Mouse (Mus musculus): ENCODE results near the gene Nudt6. TPM values are rescaled to one million over a fixed set of nuclear protein-coding genes. Genes with fewer than 3 reads are reported as not detected.

Nudt6 gene
- polyA plus RNA-seq, 1 experiment = 5.0 TPM

GRCm38 (mm10) chr3:37370407-37370806 lies 49.6 kb downstream of the Nudt6 start:
- H3K4me1 ChIP-seq (ENCODE audit: control insufficient read depth, insufficient read depth, low read length) = peaks cover 14% of the 10 kb centered on the region
- H3K4me3 ChIP-seq (ENCODE audit: insufficient read depth, low read length) = no peak overlapping the region
- no peak for TF ChIP-seq CTCF (IDR thresholded peaks at IDR 0.05; ENCODE audit: borderline replicate concordance, insufficient read depth, low read length)
- H3K27ac ChIP-seq (ENCODE audit: insufficient read depth, low read length) = peak overlapping the region; percentile 55; the same call in 1 of the 2 replicates

GRCm38 (mm10) chr3:37366381-37367053 lies 53.5 kb downstream of the Nudt6 start:
- H3K4me1 ChIP-seq (ENCODE audit: control insufficient read depth, insufficient read depth, low read length) = peaks cover 14% of the 10 kb centered on the region
- no peak overlapping the region for H3K27ac ChIP-seq (ENCODE audit: insufficient read depth, low read length)
- H3K4me3 ChIP-seq (ENCODE audit: insufficient read depth, low read length) = no peak overlapping the region
- no peak for TF ChIP-seq CTCF (IDR thresholded peaks at IDR 0.05; ENCODE audit: borderline replicate concordance, insufficient read depth, low read length)
- no peak for TF ChIP-seq POLR2A (IDR thresholded peaks at IDR 0.05; ENCODE audit: low read depth, low read length)

- peaks cover 12% of the 10 kb centered on the region for H3K4me1 ChIP-seq (ENCODE audit: control insufficient read depth, insufficient read depth, low read length)
- H3K4me3 ChIP-seq (ENCODE audit: insufficient read depth, low read length) = no peak overlapping the region
- no peak overlapping the region for H3K27ac ChIP-seq (ENCODE audit: insufficient read depth, low read length)
- TF ChIP-seq POLR2A (IDR thresholded peaks at IDR 0.05; ENCODE audit: low read depth, low read length) = no peak
- TF ChIP-seq CTCF (IDR thresholded peaks at IDR 0.05; ENCODE audit: borderline replicate concordance, insufficient read depth, low read length) = no peak
Observed at GRCm38 (mm10) chr3:37365976-37366375, 54.0 kb downstream of the Nudt6 start.

GRCm38 (mm10) chr3:37365144-37365543 lies 54.9 kb downstream of the Nudt6 start:
- Histone ChIP-seq H3K4me1 (ENCODE audit: control insufficient read depth, insufficient read depth, low read length) (peaks cover 12% of the 10 kb centered on the region), H3K4me3 (ENCODE audit: insufficient read depth, low read length) (no peak overlapping the region), H3K27ac (ENCODE audit: insufficient read depth, low read length) (0 out of 2 replicates have a peak overlapping the region, but pooled peaks have one; percentile 14)
- TF ChIP-seq CTCF (IDR thresholded peaks at IDR 0.05; ENCODE audit: borderline replicate concordance, insufficient read depth, low read length) = no peak
- no peak for TF ChIP-seq POLR2A (IDR thresholded peaks at IDR 0.05; ENCODE audit: low read depth, low read length)

GRCm38 (mm10) chr3:37360729-37361128 lies 59.3 kb downstream of the Nudt6 start:
- Histone ChIP-seq H3K4me1 (ENCODE audit: control insufficient read depth, insufficient read depth, low read length) (peaks cover 3% of the 10 kb centered on the region; the same call in 1 of the 2 replicates), H3K4me3 (ENCODE audit: insufficient read depth, low read length) (no peak overlapping the region), H3K27ac (ENCODE audit: insufficient read depth, low read length) (peak overlapping the region; percentile 75)
- TF ChIP-seq POLR2A (IDR thresholded peaks at IDR 0.05; ENCODE audit: low read depth, low read length) = no peak
- TF ChIP-seq CTCF (IDR thresholded peaks at IDR 0.05; ENCODE audit: borderline replicate concordance, insufficient read depth, low read length) = no peak

Other genes with a start within 250 kb of the Nudt6 start
- not detected in 2 replicates for gene Il21, start 187.6 kb downstream of the Nudt6 start, polyA plus RNA-seq (2011; ENCODE audit: insufficient read length, low read depth, missing spikeins)
- gene Bbs12, start 107.7 kb downstream of the Nudt6 start, polyA plus RNA-seq (2011; ENCODE audit: insufficient read length, low read depth, missing spikeins) = 4.9 and 6.2 TPM in 2 replicates
- 7.4 and 8.0 TPM in 2 replicates for gene Cetn4, start 107.5 kb downstream of the Nudt6 start, polyA plus RNA-seq (2011; ENCODE audit: insufficient read length, low read depth, missing spikeins)
- gene Fgf2, start 71.9 kb downstream of the Nudt6 start, polyA plus RNA-seq (2011; ENCODE audit: insufficient read length, low read depth, missing spikeins) = 33.9 and 59.4 TPM in 2 replicates
- 23.6 and 34.7 TPM in 2 replicates for gene Spata5, start 315 bp downstream of the Nudt6 start, polyA plus RNA-seq (2011; ENCODE audit: insufficient read length, low read depth, missing spikeins)
- gene Spry1, start 219.7 kb upstream of the Nudt6 start, polyA plus RNA-seq (2011; ENCODE audit: insufficient read length, low read depth, missing spikeins) = 49.3 and 54.1 TPM in 2 replicates

Measured in embryonic fibroblast, embryonic 13.5 days (primary cell).